Mouse (Mus musculus): ENCODE results near the gene Fam49a. TPM values are rescaled to one million over a fixed set of nuclear protein-coding genes. Genes with fewer than 3 reads are reported as not detected.
A peak's percentile ranks its signal among the peaks of the same experiment; 100 is the strongest.

The Fam49a gene
- polyA plus RNA-seq, 1 experiment from 2014 or later: 12.6 TPM

DNA sequence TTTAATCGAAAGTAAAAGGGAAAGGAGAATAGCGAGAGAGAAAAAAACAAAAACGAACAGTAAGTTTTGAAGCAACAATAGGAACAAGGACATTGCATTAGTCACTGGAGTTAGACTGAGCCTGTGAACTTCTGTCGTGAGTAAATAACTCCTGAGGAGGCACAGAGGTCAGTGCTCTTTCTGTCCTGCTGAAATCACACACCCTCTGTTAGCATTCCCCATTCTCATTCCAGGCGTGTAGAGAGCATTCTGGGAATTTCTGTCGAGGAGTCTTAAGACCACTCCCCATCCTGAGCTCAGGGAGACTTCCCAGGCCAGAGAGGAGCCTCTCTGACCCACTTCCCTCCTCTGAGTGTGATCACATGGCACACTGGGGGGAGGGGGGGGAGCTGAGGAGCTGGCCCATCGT lies 16.5 kb downstream of the Fam49a start:
- no peak overlapping the region for H3K27ac ChIP-seq (ENCODE audit: low read length)
- H3K36me3 ChIP-seq (ENCODE audit: control insufficient read depth, insufficient read depth, low read length): no peaks in the 10 kb centered on the region
- H3K9ac ChIP-seq (ENCODE audit: low read length): no peak overlapping the region
- no peaks in the 10 kb centered on the region for H3K4me1 ChIP-seq (ENCODE audit: control insufficient read depth, insufficient read depth, low read length)
- WGBS: 51% methylated on average over 7 of the region's 7 CpGs
- no peaks in the 10 kb centered on the region for H3K9me3 ChIP-seq (replicated peaks; ENCODE audit: control insufficient read depth, low read length)
- ATAC-seq (ENCODE audit: insufficient read depth, low FRiP score): no peak
- no peak overlapping the region for H3K4me2 ChIP-seq (ENCODE audit: low read depth, low read length)
- no peak overlapping the region for H3K4me3 ChIP-seq (replicated peaks; ENCODE audit: low read length)
- H3K27me3 ChIP-seq (ENCODE audit: control insufficient read depth, insufficient read depth, low read length): no peaks in the 10 kb centered on the region

DNA sequence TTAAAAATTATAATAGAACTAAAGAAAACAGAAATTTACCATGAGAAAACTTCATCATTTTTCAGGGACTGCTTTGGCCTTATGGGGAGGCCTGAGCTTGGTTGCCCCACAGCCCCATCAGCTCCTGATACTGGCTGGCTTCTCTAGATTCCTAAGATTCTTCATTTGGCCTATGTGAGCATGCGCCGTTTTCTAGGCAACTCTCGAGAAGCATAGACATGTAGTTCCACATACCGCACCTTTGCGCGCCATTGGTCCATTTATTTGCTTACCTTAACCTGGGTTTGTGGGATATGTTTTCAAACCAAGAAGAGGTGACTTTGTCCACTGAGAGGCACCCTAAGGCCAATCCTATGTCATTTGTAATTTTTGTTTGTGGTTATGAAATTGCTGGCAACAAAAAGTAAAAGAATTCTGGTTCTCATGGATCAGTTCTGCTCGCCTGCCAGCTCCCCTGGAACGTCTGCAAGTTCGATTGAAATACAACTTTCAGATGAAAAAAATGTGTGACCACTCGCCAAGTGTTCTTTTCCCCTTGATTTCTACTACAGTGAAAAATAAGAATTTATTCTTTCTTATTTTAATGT lies 21.9 kb downstream of the Fam49a start:
- no peak overlapping the region for H3K4me2 ChIP-seq (ENCODE audit: low read depth, low read length)
- no peaks in the 10 kb centered on the region for H3K9me3 ChIP-seq (replicated peaks; ENCODE audit: control insufficient read depth, low read length)
- H3K9ac ChIP-seq (ENCODE audit: low read length): no peak overlapping the region
- no peaks in the 10 kb centered on the region for H3K36me3 ChIP-seq (ENCODE audit: control insufficient read depth, insufficient read depth, low read length)
- no peaks in the 10 kb centered on the region for H3K27me3 ChIP-seq (ENCODE audit: control insufficient read depth, insufficient read depth, low read length)
- no peak overlapping the region for H3K4me3 ChIP-seq (replicated peaks; ENCODE audit: low read length)
- no peaks in the 10 kb centered on the region; the same call in 1 of the 2 replicates for H3K4me1 ChIP-seq (ENCODE audit: control insufficient read depth, insufficient read depth, low read length)
- no peak for ATAC-seq (ENCODE audit: insufficient read depth, low FRiP score)
- 76% methylated on average over 10 of the region's 10 CpGs for WGBS
- no peak overlapping the region for H3K27ac ChIP-seq (ENCODE audit: low read length)

DNA sequence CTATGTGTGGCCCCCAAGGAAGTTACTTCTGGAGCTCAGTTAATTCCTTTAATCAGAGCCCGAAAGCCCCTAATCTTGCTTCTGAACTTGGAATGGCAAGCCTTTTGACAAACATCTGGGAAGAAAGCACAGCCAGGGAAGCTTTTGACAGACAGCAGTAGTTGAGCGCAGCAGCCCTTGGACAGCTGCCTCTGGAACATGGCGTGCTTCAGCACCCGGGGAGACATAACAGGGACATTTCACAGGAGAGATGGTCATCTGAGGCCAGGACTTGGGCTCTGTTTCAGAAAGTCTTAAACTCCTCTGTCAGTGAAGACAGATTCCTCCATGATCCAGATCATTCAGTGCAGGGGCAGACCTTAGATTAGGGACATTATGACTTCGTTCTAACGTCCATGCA lies 22.6 kb downstream of the Fam49a start:
- Histone ChIP-seq H3K4me2 (ENCODE audit: low read depth, low read length) (no peak overlapping the region), H3K4me1 (ENCODE audit: control insufficient read depth, insufficient read depth, low read length) (no peaks in the 10 kb centered on the region; the same call in 1 of the 2 replicates), H3K9ac (ENCODE audit: low read length) (no peak overlapping the region), H3K27ac (ENCODE audit: low read length) (no peak overlapping the region), H3K36me3 (ENCODE audit: control insufficient read depth, insufficient read depth, low read length) (no peaks in the 10 kb centered on the region), H3K27me3 (ENCODE audit: control insufficient read depth, insufficient read depth, low read length) (no peaks in the 10 kb centered on the region), H3K9me3 (replicated peaks; ENCODE audit: control insufficient read depth, low read length) (no peaks in the 10 kb centered on the region), H3K4me3 (replicated peaks; ENCODE audit: low read length) (no peak overlapping the region)
- WGBS: 68% methylated on average over 6 of the region's 6 CpGs
- ATAC-seq (ENCODE audit: insufficient read depth, low FRiP score): no peak

DNA sequence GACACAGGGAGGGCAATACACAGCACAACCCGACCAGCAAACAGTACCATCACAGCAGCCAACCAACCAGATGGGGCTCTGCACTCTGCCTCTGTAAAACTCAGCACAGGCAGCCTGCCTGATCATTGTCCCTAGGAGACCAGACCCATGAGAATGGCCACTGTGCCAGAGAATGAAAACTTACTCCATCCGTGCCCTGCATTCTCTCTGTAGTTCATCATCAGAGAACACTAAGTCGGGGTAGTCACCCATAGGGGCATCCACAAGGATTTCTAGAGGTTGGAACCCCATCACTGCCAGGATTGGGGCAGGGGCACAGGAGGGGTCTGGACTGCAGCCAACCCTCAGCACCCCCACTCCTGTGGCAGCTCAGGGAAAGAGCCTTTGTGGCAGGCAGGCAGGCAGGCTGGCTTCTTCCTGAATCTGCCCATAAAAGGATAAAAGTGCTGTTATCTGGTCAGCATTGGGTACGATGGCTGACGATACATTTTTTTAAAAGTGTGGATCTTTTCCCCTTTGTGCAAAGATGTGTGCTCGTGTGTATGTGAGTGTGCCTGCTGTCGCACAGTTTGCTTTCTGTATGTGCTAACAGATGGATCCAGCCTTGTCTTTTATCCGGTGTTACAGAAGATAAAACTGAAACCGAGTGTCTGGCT lies 25.3 kb downstream of the Fam49a start:
- Histone ChIP-seq H3K4me1 (ENCODE audit: control insufficient read depth, insufficient read depth, low read length) (no peaks in the 10 kb centered on the region; the same call in 1 of the 2 replicates), H3K27me3 (ENCODE audit: control insufficient read depth, insufficient read depth, low read length) (no peaks in the 10 kb centered on the region), H3K36me3 (ENCODE audit: control insufficient read depth, insufficient read depth, low read length) (no peaks in the 10 kb centered on the region), H3K4me2 (ENCODE audit: low read depth, low read length) (peak overlapping the region; percentile 32; the same call in 1 of the 2 replicates), H3K9ac (ENCODE audit: low read length) (0 out of 2 replicates have a peak overlapping the region, but pooled peaks have one; percentile 25), H3K9me3 (replicated peaks; ENCODE audit: control insufficient read depth, low read length) (no peaks in the 10 kb centered on the region), H3K4me3 (replicated peaks; ENCODE audit: low read length) (no peak overlapping the region), H3K27ac (ENCODE audit: low read length) (peak overlapping the region; percentile 64)
- whole genome bisulfite sequencing: 45% methylated on average over 9 of the region's 9 CpGs
- ATAC-seq (ENCODE audit: insufficient read depth, low FRiP score): peak; percentile 33; the same call in 1 of the 2 replicates

DNA sequence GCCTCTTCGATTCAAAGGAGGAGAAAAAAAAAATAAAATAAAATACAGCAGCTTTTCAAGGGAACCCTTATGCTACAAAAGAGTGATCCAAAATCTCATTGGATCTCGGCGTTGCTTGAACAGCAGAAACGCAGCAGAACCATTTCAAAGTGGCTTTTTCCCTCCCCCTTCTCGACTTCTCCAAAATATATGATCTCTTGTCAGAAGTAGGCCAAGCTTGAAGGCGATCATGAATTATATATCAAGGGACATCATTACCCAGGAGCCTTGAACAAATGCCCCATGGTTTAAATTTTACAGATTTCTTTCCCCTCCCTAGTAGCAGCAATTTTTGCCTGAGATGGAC lies 25.8 kb downstream of the Fam49a start:
- Histone ChIP-seq H3K4me1 (ENCODE audit: control insufficient read depth, insufficient read depth, low read length) (no peaks in the 10 kb centered on the region; the same call in 1 of the 2 replicates), H3K9me3 (replicated peaks; ENCODE audit: control insufficient read depth, low read length) (no peaks in the 10 kb centered on the region), H3K27ac (ENCODE audit: low read length) (peak overlapping the region; percentile 64; the same call in 1 of the 2 replicates), H3K36me3 (ENCODE audit: control insufficient read depth, insufficient read depth, low read length) (no peaks in the 10 kb centered on the region), H3K4me2 (ENCODE audit: low read depth, low read length) (peak overlapping the region; percentile 32; the same call in 1 of the 2 replicates), H3K27me3 (ENCODE audit: control insufficient read depth, insufficient read depth, low read length) (no peaks in the 10 kb centered on the region), H3K9ac (ENCODE audit: low read length) (no peak overlapping the region), H3K4me3 (replicated peaks; ENCODE audit: low read length) (no peak overlapping the region)
- WGBS: 53% methylated on average over 6 of the region's 6 CpGs
- no peak for ATAC-seq (ENCODE audit: insufficient read depth, low FRiP score)

DNA sequence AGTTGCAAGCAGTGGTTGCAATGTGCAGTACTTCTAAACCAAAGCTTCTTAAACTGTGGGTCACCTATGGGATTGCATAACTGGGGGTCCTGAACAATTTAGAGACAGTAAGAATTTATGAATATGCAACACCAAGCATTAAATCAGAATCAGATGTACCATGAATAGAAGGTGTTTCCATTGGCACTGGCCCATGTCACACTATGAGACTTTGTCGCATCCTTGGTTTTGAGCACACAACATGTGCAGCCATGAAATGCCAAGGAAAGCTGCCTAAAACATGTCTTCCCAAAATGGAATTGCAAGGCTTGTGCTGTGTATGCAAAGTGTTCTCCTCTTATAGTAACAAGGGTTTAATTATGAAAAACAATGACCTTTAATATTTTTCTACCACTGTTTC lies 26.6 kb downstream of the Fam49a start:
- Histone ChIP-seq H3K4me3 (replicated peaks; ENCODE audit: low read length) (no peak overlapping the region), H3K27me3 (ENCODE audit: control insufficient read depth, insufficient read depth, low read length) (no peaks in the 10 kb centered on the region), H3K4me2 (ENCODE audit: low read depth, low read length) (no peak overlapping the region), H3K36me3 (ENCODE audit: control insufficient read depth, insufficient read depth, low read length) (no peaks in the 10 kb centered on the region), H3K9me3 (replicated peaks; ENCODE audit: control insufficient read depth, low read length) (no peaks in the 10 kb centered on the region), H3K9ac (ENCODE audit: low read length) (no peak overlapping the region), H3K4me1 (ENCODE audit: control insufficient read depth, insufficient read depth, low read length) (peaks cover 3% of the 10 kb centered on the region; the same call in 1 of the 2 replicates), H3K27ac (ENCODE audit: low read length) (no peak overlapping the region)
- ATAC-seq (ENCODE audit: insufficient read depth, low FRiP score): no peak
- WGBS: 97% methylated on average over 1 of the region's 1 CpGs

DNA sequence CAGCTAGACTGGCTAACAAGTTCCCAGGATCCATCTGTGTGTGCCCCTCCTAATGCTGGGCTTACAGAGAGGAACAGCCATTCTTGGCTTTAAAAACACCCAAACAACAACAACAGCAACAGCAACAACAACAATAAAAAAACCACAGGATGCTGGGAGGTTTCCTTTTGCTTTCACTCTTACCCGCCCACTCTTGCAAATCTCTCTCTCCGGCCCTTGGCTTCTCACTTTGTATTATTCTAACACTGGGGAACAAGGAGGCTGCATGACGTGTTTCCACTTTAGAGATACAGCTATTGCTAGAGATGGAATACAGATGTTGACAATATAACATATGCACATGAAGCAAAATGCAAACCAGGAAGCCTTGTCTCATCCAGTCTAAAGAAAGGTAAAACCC lies 27.7 kb downstream of the Fam49a start:
- ATAC-seq (ENCODE audit: insufficient read depth, low FRiP score): no peak

DNA sequence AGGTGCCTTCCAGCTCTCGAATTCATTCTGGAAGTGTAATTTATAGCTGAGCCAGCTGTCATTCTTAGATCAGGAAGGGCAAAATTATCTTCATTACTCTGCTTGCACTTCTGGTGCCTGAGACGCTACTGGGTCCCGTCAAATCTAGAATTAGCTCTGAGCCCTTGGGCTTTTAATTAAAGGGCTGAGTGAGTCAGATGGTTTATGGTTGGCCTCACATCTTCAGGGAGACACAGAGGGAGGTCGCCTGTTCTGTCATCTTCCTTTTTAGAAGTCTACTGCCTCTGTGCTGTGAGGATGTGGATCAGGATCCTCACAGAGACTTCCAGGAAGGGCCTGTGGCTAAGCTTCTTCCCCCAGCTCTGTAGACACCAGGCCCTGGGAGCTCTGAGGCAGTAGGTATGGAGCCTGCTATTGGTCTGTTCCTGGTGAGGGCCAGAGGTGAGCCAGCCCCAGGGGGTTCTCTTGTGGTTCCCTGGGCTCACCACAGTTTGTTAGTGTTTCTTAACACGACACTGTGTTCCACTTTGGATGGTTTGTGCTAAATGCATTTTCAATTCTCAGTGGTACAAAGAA lies 30.2 kb downstream of the Fam49a start:
- Histone ChIP-seq H3K4me2 (ENCODE audit: low read depth, low read length) (no peak overlapping the region), H3K27ac (ENCODE audit: low read length) (no peak overlapping the region), H3K4me1 (ENCODE audit: control insufficient read depth, insufficient read depth, low read length) (peaks cover 3% of the 10 kb centered on the region; the same call in 1 of the 2 replicates), H3K9ac (ENCODE audit: low read length) (no peak overlapping the region), H3K36me3 (ENCODE audit: control insufficient read depth, insufficient read depth, low read length) (no peaks in the 10 kb centered on the region), H3K27me3 (ENCODE audit: control insufficient read depth, insufficient read depth, low read length) (no peaks in the 10 kb centered on the region), H3K9me3 (replicated peaks; ENCODE audit: control insufficient read depth, low read length) (no peaks in the 10 kb centered on the region), H3K4me3 (replicated peaks; ENCODE audit: low read length) (no peak overlapping the region)
- WGBS: 51% methylated on average over 5 of the region's 5 CpGs
- no peak for ATAC-seq (ENCODE audit: insufficient read depth, low FRiP score)

More for the DNA sequence above, 27.7 kb downstream of the Fam49a start:
- no peak overlapping the region for H3K4me2 ChIP-seq (ENCODE audit: low read depth, low read length)
- peaks cover 3% of the 10 kb centered on the region; the same call in 1 of the 2 replicates for H3K4me1 ChIP-seq (ENCODE audit: control insufficient read depth, insufficient read depth, low read length)
- 79% methylated on average over 3 of the region's 3 CpGs for WGBS
- no peak overlapping the region for H3K9ac ChIP-seq (ENCODE audit: low read length)
- H3K27me3 ChIP-seq (ENCODE audit: control insufficient read depth, insufficient read depth, low read length): no peaks in the 10 kb centered on the region
- no peaks in the 10 kb centered on the region for H3K9me3 ChIP-seq (replicated peaks; ENCODE audit: control insufficient read depth, low read length)
- no peaks in the 10 kb centered on the region for H3K36me3 ChIP-seq (ENCODE audit: control insufficient read depth, insufficient read depth, low read length)
- H3K27ac ChIP-seq (ENCODE audit: low read length): no peak overlapping the region
- no peak overlapping the region for H3K4me3 ChIP-seq (replicated peaks; ENCODE audit: low read length)

Measured in stomach, embryonic 16.5 days (tissue).